Mouse (Mus musculus): ENCODE results near the gene Cux1. TPM values are rescaled to one million over a fixed set of nuclear protein-coding genes. Genes with fewer than 3 reads are reported as not detected.

Cux1 gene
- polyA plus RNA-seq, 1 experiment from 2014 or later = 121 TPM

DNA sequence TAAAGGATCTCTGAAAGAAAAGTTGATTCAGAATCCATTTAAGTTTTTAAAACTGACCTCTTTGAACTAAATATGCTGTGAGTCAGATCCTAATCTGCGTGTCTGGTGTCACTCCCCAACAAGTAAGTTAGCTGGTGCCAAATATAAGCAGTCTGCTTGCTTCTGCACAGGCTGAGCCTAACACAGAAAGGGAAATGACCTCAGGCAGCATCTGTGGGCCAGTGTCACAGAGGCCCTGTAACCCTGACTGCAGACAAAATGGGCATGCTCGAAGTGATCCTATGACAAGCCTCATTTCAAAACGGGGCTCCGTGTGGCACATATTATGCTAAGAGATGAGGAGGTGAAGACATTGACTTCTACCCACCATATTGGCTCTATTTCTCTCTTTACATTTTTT, 110.9 kb downstream of the Cux1 start:
- 85% methylated on average over 4 of the region's 4 CpGs for WGBS
- no peaks in the 10 kb centered on the region for H3K9me3 ChIP-seq
- no peaks in the 10 kb centered on the region for H3K36me3 ChIP-seq (replicated peaks)
- no peak overlapping the region for H3K27ac ChIP-seq
- H3K4me3 ChIP-seq = no peak overlapping the region
- H3K27me3 ChIP-seq (replicated peaks) = no peaks in the 10 kb centered on the region
- H3K4me1 ChIP-seq = no peaks in the 10 kb centered on the region
- no peak for ATAC-seq (replicated peaks)
- no peak overlapping the region for H3K4me2 ChIP-seq
- H3K9ac ChIP-seq = no peak overlapping the region

DNA sequence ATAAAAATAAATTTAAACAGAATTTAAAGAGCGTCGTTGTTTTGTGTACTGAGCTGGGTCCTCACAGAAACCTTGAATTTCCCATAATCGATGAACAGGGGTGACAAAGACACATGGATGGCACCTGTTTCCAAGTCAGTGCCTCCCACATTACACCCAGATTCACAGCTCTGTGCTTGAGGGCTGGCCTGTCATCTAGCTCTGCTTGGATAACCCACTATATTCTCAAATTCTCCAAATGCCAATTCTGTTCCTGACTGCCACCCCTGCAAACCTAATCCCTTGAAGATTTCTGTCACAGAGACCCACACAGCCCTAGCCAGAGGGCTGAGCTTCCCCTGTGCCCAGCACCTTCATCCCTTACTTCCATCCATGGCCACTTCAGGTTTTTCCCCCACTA, 114.6 kb downstream of the Cux1 start:
- Histone ChIP-seq H3K27ac (no peak overlapping the region), H3K27me3 (replicated peaks) (no peaks in the 10 kb centered on the region), H3K9me3 (no peaks in the 10 kb centered on the region), H3K4me2 (no peak overlapping the region), H3K4me3 (no peak overlapping the region), H3K4me1 (no peaks in the 10 kb centered on the region), H3K9ac (no peak overlapping the region), H3K36me3 (replicated peaks) (no peaks in the 10 kb centered on the region)
- ATAC-seq (replicated peaks) = no peak
- WGBS = 95% methylated on average over 3 of the region's 3 CpGs

DNA sequence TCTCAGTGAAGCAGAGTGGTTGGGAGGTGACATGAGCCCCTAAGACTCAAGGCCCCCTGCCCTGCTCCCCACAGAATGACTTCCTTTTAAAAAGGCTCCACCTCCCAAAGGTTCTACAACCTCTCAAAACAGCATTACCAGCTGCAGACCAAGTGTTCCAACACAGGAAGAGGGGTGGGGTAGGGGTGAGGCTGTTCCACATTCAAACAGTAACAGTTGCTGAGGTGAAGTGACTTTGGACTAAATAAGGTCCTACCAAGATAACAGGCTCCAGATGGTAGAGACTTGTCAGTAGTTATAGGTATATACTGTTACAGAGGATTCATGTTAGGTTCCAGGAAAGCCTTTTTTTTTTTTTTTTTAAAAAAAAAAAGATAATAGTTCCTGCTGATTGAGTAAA, 117.5 kb downstream of the Cux1 start:
- Histone ChIP-seq H3K4me1 (no peaks in the 10 kb centered on the region), H3K4me3 (no peak overlapping the region)
- no peak for ATAC-seq (replicated peaks)

DNA sequence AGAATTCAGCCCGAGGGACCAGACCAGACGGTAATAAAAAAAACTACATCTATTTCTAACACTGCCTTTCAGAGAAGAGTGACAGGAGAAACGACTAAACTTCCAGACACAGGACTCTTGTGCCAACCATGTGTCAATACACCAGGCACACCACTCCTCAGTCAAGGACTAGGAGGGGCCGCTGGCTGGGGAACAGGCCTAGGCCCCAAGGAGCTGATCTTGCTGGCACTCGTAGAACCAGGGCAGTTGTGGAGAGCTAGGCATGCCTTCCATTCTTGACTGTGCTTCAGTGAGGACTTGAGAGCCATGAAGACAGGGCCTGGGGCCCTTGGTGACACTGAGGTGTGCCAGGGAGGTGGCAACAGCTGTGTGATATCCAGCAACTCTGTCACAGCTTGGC, 121.3 kb downstream of the Cux1 start:
- H3K4me3 ChIP-seq = no peak overlapping the region
- H3K4me2 ChIP-seq = no peak overlapping the region
- H3K36me3 ChIP-seq (replicated peaks) = no peaks in the 10 kb centered on the region
- H3K27me3 ChIP-seq (replicated peaks) = no peaks in the 10 kb centered on the region
- WGBS = 92% methylated on average over 5 of the region's 5 CpGs
- no peak overlapping the region for H3K27ac ChIP-seq
- no peaks in the 10 kb centered on the region for H3K9me3 ChIP-seq
- H3K4me1 ChIP-seq = peaks cover 11% of the 10 kb centered on the region
- ATAC-seq (replicated peaks) = no peak
- H3K9ac ChIP-seq = no peak overlapping the region

More for the DNA sequence above, 117.5 kb downstream of the Cux1 start:
- Histone ChIP-seq H3K4me2 (no peak overlapping the region), H3K27me3 (replicated peaks) (no peaks in the 10 kb centered on the region), H3K36me3 (replicated peaks) (no peaks in the 10 kb centered on the region), H3K9ac (no peak overlapping the region), H3K9me3 (no peaks in the 10 kb centered on the region), H3K27ac (no peak overlapping the region)

DNA sequence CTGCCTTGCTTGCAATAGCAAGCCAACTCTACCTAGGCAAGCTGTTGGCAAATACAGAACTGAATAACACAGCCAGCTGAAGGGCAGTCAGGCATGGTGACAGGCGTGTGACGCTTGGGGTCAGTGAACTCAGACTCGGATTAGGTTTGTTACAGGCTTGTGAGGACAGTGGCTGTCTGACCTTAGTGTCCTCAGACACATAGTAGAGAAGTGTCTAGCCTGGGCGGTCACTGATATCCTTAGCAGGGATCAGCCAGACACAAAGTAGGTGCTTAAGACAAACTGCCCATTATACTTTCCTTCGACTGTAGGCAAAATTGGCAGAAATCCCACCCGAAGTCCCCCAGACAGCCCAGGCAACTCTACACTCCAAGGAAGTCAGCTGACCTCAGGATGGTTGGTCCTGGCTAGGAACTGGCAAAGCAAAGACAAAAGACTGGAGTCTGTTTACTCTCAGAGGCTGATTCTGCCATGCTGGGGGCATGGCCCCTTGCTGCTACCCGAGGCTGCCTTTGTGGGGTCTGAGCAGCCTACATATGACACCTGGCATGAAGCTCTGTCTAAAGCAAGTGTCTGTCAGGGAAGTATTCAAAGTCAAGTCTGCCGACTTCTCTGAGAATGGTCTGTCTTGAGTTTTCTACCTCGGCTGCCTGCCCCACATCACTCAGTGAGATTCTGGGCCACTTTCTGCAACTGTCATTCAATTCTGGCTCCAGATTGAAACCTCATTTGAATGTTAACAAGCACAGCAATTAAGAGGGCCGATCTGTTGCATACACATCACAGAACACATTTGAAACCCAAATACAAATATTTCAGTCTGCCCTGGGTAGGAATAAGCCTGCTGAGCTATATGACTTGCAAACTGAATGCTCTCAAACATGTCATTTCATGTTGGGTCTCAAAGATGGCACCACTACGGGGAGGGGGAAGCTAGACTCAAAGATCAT, 124.8 kb downstream of the Cux1 start:
- H3K36me3 ChIP-seq (replicated peaks) = no peaks in the 10 kb centered on the region
- no peak overlapping the region for H3K4me2 ChIP-seq
- peaks cover 11% of the 10 kb centered on the region for H3K4me1 ChIP-seq
- no peak overlapping the region for H3K9ac ChIP-seq
- WGBS = 51% methylated on average over 11 of the region's 11 CpGs
- H3K27ac ChIP-seq = peak overlapping the region; percentile 20
- no peak for ATAC-seq (replicated peaks)
- no peaks in the 10 kb centered on the region for H3K9me3 ChIP-seq
- no peaks in the 10 kb centered on the region for H3K27me3 ChIP-seq (replicated peaks)
- no peak overlapping the region for H3K4me3 ChIP-seq

DNA sequence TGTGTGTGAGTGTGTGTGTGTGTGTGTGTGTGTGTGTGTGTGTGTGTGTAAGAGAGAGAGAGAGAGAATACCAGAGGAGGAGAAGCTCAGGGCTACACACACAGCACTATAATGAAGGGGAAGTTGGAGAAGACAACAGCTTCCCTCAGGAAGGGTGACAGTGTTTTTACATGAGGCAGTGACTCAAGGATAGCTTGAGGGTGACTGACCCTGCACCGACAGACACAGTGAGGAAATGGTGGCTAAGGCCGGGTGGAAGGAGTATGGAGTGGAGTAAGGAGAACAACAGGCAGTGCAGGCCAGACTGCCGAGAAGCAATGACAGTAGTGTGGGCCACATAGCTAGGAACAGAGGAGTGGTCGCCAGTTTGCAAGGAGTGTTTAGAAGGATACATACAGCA, 137.6 kb downstream of the Cux1 start:
- Histone ChIP-seq H3K27me3 (replicated peaks) (no peaks in the 10 kb centered on the region), H3K9ac (no peak overlapping the region), H3K36me3 (replicated peaks) (no peaks in the 10 kb centered on the region), H3K9me3 (no peaks in the 10 kb centered on the region), H3K4me3 (no peak overlapping the region), H3K4me2 (no peak overlapping the region), H3K4me1 (peaks cover 19% of the 10 kb centered on the region), H3K27ac (no peak overlapping the region)
- 76% methylated on average over 4 of the region's 4 CpGs for WGBS
- no peak for ATAC-seq (replicated peaks)

DNA sequence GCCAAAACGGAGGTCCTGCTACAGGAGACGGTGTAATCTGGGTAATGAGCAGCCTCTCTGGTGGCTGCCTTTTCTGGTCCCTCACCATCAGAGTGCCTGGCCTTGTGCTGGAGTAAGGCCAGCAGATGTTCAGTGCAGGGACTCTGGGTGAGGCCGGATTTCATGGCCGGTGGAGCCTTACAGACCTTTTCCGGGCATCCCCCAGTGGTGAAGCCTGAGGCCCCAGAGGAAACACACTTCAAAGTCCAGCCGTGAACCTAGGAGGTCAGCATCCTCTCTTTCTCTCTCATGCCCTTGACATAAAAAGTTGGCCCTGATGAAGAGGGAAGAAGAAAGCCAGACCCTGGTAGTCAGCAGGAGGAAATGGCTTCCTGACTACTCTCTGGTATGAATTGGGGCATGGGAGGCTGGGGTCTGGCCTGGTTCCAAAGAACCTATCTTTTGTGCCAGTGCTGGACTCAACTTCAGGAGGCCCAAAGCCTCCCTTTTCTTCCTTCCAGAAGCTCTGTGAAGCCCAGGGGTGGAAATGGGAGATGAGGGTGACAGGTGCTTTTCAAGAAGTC, 138.7 kb downstream of the Cux1 start:
- no peaks in the 10 kb centered on the region for H3K36me3 ChIP-seq (replicated peaks)
- ATAC-seq (replicated peaks) = no peak
- no peak overlapping the region for H3K4me2 ChIP-seq
- no peak overlapping the region for H3K9ac ChIP-seq
- H3K27ac ChIP-seq = peak overlapping the region; percentile 65; the same call in 1 of the 2 replicates
- H3K9me3 ChIP-seq = no peaks in the 10 kb centered on the region
- peaks cover 19% of the 10 kb centered on the region for H3K4me1 ChIP-seq
- H3K4me3 ChIP-seq = no peak overlapping the region
- no peaks in the 10 kb centered on the region for H3K27me3 ChIP-seq (replicated peaks)
- 63% methylated on average over 6 of the region's 6 CpGs for WGBS

DNA sequence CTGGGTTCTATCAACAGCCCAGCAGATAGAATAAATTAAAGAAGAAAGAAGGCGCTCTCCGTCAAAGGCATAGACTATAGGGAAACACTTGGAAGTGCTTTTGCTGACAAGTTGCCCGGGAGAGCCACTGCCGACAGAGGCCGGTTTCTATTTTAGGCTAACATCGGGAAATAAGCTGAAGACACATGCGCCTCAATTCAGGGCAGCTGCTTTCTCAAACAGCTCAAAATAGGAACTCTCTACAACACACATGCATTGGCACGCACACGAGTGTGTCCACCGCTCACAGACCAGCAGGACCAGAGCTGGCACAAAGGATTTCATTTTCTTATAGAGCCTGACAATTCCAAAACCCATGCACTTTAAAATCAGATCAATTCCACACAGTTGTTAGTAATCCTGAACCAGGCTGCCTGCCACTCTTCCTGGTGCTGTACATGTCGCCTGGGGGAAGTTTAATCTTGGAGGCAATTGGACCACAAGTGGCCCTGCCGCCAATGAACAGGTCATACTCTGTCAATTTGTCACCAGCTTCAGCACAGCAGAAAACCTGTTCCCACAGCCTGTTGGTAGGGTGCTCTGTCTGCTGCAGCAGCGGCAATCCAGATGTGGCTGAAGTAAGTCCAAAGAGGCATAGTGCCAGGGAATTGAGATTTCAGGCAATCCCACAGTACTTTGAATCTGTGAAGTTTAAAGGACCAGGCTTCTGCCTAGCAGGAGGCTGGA, 139.4 kb downstream of the Cux1 start:
- H3K27ac ChIP-seq = peak overlapping the region; percentile 65
- no peaks in the 10 kb centered on the region for H3K36me3 ChIP-seq (replicated peaks)
- ATAC-seq (replicated peaks) = no peak
- H3K27me3 ChIP-seq (replicated peaks) = no peaks in the 10 kb centered on the region
- no peak overlapping the region for H3K9ac ChIP-seq
- H3K4me2 ChIP-seq = no peak overlapping the region
- 52% methylated on average over 13 of the region's 13 CpGs for WGBS
- H3K4me1 ChIP-seq = peaks cover 19% of the 10 kb centered on the region
- no peaks in the 10 kb centered on the region for H3K9me3 ChIP-seq
- H3K4me3 ChIP-seq = no peak overlapping the region

DNA sequence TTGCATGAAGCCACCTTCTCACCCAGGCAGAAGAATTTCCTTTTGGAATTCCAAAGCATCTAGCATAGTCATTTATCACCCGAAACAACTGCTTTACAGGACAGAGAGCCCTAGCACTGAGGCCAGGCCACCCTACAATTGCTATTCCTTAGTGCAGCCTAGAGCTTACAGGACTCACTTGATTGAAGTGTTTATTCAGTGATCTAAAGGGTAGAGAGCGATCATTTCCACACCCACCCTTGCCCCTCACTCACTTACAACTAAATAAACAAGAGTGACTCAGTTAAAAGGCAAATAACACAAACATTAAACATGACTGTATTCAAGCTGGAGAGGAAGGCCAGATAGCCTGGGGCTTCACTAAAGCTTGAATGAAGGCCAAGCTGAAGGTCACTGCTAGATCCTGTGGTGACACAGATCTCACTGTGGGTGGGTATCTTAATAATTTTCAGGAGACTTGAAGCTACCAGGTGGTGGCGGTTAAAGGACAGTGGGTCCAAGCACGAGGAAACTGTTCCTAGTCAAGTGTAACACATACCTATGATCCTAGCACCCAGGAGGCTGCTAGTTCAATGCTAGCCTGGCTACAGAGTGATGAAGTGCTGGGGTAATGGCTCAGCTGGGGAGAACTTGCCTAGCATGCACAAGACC, 140.0 kb downstream of the Cux1 start:
- no peak overlapping the region for H3K9ac ChIP-seq
- H3K9me3 ChIP-seq = no peaks in the 10 kb centered on the region
- H3K27ac ChIP-seq = peak overlapping the region; percentile 65
- no peaks in the 10 kb centered on the region for H3K36me3 ChIP-seq (replicated peaks)
- no peak for ATAC-seq (replicated peaks)
- no peak overlapping the region for H3K4me2 ChIP-seq
- H3K4me1 ChIP-seq = peaks cover 19% of the 10 kb centered on the region
- H3K4me3 ChIP-seq = no peak overlapping the region
- 72% methylated on average over 4 of the region's 4 CpGs for WGBS
- H3K27me3 ChIP-seq (replicated peaks) = no peaks in the 10 kb centered on the region

DNA sequence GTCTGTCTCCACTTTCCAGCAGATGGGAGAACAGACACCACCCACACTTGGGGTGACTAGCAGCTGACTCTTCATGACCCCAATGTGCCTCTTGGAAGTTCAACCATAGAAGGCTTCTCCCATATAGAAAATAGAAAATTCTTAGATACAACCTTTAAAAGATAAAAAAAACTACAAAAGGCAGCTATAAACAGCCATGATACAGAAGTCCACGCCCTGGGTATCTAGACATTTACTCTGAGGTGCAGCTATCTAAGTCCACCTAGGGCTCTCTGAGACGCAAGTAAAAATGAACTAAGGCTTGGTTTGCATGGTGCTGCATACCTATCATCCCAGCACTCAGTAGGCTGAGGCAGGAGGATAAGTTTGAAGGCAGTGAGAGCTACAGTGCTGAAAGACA, 144.3 kb downstream of the Cux1 start:
- H3K36me3 ChIP-seq (replicated peaks) = no peaks in the 10 kb centered on the region
- WGBS = 98% methylated on average over 2 of the region's 2 CpGs
- no peak overlapping the region for H3K4me2 ChIP-seq
- no peak for ATAC-seq (replicated peaks)
- peaks cover 13% of the 10 kb centered on the region for H3K4me1 ChIP-seq
- H3K4me3 ChIP-seq = no peak overlapping the region
- no peaks in the 10 kb centered on the region for H3K9me3 ChIP-seq
- H3K9ac ChIP-seq = no peak overlapping the region
- H3K27me3 ChIP-seq (replicated peaks) = no peaks in the 10 kb centered on the region
- H3K27ac ChIP-seq = no peak overlapping the region

DNA sequence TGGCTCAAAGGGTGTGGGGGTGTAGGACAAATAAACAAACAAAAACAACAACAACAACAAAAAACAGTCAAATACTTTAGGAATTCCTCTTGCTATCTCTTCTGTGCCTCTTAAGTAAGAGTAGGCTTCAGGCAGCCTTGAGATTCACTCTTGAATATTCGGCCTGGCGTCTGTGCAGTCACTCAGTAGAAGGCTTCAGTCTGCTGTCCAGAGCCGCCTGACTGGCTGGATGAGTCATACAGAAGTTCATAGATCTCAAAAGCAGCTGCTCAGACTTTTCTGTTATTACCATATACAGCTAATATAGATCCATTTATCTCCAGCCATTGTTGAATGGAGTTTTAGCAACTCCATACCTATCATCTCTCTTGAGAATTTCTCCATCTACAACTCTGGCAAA, 145.4 kb downstream of the Cux1 start:
- Histone ChIP-seq H3K9me3 (no peaks in the 10 kb centered on the region), H3K9ac (no peak overlapping the region), H3K4me2 (no peak overlapping the region), H3K27ac (no peak overlapping the region), H3K27me3 (replicated peaks) (no peaks in the 10 kb centered on the region), H3K4me1 (peaks cover 5% of the 10 kb centered on the region; the same call in 1 of the 2 replicates), H3K4me3 (no peak overlapping the region), H3K36me3 (replicated peaks) (no peaks in the 10 kb centered on the region)
- 96% methylated on average over 3 of the region's 3 CpGs for WGBS
- no peak for ATAC-seq (replicated peaks)

DNA sequence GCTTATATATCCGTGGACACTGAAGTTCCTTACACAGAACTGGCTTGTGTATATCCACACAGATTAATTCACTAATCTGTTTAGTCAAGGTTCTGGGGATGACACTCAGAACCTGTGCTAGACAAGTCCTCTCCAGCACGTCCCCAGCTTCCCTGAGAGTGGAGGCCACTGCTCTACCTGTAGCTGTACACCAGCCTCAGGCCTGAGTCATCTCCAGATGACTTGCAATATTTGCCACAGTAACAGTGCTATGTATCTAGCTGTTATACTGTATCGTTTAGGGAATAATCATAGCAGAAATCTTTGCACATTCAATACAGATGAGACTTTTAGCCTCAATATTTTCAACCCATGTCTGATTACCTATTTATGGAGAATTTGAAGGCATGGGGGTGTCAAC, 146.0 kb downstream of the Cux1 start:
- Histone ChIP-seq H3K4me1 (peaks cover 9% of the 10 kb centered on the region; the same call in 1 of the 2 replicates), H3K9ac (no peak overlapping the region), H3K27me3 (replicated peaks) (no peaks in the 10 kb centered on the region), H3K4me3 (no peak overlapping the region), H3K4me2 (no peak overlapping the region), H3K9me3 (no peaks in the 10 kb centered on the region), H3K36me3 (replicated peaks) (no peaks in the 10 kb centered on the region), H3K27ac (no peak overlapping the region)
- ATAC-seq (replicated peaks) = no peak
- 70% methylated on average over 3 of the region's 3 CpGs for WGBS

Data from midbrain, embryonic 15.5 days (tissue).